Mouse (Mus musculus): Measurements from ENCODE around the gene Kirrel2. TPM values are rescaled to one million over a fixed set of nuclear protein-coding genes. Genes with fewer than 3 reads are reported as not detected.

Kirrel2 gene
- polyA plus RNA-seq, 1 experiment from 2014 or later = not detected

DNA sequence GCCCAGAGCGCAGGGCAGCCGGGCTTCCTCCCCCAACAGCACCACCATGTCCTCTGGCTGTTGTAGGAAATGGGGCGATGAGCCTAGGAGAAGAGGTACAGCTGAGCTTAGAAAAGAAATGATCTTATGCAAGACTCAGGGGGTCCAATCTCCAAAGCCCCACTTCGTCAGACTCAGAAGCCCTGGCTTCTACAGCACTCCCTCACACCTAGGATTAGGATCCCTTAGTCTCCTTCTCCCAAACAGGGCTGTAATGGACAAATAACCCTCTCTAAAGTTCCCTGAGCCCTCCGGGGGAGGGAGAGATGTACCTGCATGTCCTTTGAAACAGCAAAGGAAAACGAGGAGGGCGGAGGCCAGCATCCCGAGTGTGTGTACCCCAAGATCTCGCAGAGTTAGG is 1.0 kb downstream of the Kirrel2 start:
- Histone ChIP-seq H3K27me3 (ENCODE audit: control insufficient read depth, insufficient read depth, low read depth, low read length) (peaks cover 89% of the 10 kb centered on the region), H3K4me2 (ENCODE audit: low read depth, low read length) (no peak overlapping the region), H3K9ac (ENCODE audit: low read length) (no peak overlapping the region), H3K36me3 (ENCODE audit: control insufficient read depth, insufficient read depth, low read length) (no peaks in the 10 kb centered on the region), H3K4me3 (ENCODE audit: low read length) (no peak overlapping the region), H3K4me1 (replicated peaks; ENCODE audit: control insufficient read depth, insufficient read depth, low read length) (no peaks in the 10 kb centered on the region; the same call in 1 of the 2 replicates), H3K27ac (ENCODE audit: low read length) (no peak overlapping the region), H3K9me3 (ENCODE audit: control insufficient read depth, low read length) (no peaks in the 10 kb centered on the region)
- ATAC-seq (ENCODE audit: low read depth) = no peak
- WGBS = 2% methylated on average over 9 of the region's 9 CpGs

DNA sequence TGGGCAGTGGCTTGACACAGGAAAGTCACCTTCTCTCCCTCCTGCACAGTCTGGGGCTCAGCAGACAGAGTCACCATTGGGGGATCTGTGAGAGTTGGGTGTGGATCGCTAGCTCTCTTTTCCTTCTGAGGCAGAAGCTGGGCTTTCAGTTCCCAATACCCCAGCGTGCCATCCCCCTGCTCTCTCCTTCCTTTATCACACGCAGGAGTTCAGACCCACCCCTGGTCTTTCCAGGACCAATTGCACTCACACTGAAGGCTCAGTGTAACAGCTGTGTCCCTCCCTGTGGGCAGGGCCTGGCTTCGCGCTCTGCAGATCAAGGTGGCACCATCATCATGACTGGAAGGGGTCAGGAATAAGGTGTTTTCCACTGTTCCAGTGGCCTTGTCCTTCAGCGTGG is 3.2 kb downstream of the Kirrel2 start:
- 8% methylated on average over 6 of the region's 6 CpGs for WGBS
- Histone ChIP-seq H3K36me3 (ENCODE audit: control insufficient read depth, insufficient read depth, low read length) (no peaks in the 10 kb centered on the region), H3K27ac (ENCODE audit: low read length) (no peak overlapping the region), H3K4me2 (ENCODE audit: low read depth, low read length) (no peak overlapping the region), H3K9ac (ENCODE audit: low read length) (no peak overlapping the region), H3K9me3 (ENCODE audit: control insufficient read depth, low read length) (no peaks in the 10 kb centered on the region), H3K27me3 (ENCODE audit: control insufficient read depth, insufficient read depth, low read depth, low read length) (peaks cover 70% of the 10 kb centered on the region), H3K4me3 (ENCODE audit: low read length) (no peak overlapping the region), H3K4me1 (replicated peaks; ENCODE audit: control insufficient read depth, insufficient read depth, low read length) (no peaks in the 10 kb centered on the region; the same call in 1 of the 2 replicates)
- no peak for ATAC-seq (ENCODE audit: low read depth)

DNA sequence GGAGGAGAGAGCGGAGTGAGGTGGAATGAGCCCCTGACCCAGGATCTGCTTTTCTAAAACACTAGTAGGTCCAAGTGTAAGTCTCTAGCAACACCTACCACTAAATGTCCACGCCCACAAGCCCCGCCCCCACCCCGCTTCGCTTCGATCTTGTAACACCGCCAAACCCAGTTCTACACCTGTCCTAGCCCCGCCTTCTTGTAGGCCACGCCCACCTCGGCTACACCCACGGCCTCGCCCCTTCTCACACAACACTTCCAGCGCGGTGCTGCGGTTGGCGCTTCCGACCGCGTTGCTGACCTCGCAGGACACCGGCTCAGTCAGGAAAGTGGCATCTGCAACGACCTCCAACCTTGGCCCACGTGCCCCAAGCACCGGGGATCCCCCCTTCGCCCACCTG is 3.7 kb downstream of the Kirrel2 start:
- no peaks in the 10 kb centered on the region for H3K36me3 ChIP-seq (ENCODE audit: control insufficient read depth, insufficient read depth, low read length)
- no peaks in the 10 kb centered on the region for H3K9me3 ChIP-seq (ENCODE audit: control insufficient read depth, low read length)
- H3K27ac ChIP-seq (ENCODE audit: low read length) = no peak overlapping the region
- H3K4me2 ChIP-seq (ENCODE audit: low read depth, low read length) = no peak overlapping the region
- no peak overlapping the region for H3K9ac ChIP-seq (ENCODE audit: low read length)
- H3K27me3 ChIP-seq (ENCODE audit: control insufficient read depth, insufficient read depth, low read depth, low read length) = peaks cover 65% of the 10 kb centered on the region
- ATAC-seq (ENCODE audit: low read depth) = peak; percentile 47; the same call in 1 of the 2 replicates
- H3K4me1 ChIP-seq (replicated peaks; ENCODE audit: control insufficient read depth, insufficient read depth, low read length) = no peaks in the 10 kb centered on the region; the same call in 1 of the 2 replicates
- WGBS = 2% methylated on average over 25 of the region's 25 CpGs
- no peak overlapping the region for H3K4me3 ChIP-seq (ENCODE audit: low read length)

DNA sequence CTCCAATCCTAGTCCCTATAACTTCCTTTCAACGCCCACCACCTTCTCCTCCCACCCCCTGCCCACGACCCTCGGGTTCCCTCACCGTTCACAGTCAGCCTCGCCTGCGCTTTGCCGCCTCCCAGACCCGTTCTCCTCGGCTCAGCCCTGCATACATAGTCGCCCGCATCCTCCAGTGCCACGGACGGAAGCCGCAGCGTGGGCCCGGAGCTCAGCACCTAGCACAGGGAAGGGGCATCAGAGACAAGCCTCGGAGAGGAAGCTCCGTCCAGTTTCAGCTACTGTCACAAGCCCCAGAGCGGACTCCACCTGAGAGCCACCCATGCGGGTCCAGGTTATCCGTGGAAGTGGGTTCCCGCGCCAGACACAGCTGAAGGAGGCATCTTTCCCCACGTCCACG is 4.2 kb downstream of the Kirrel2 start:
- Histone ChIP-seq H3K27ac (ENCODE audit: low read length) (no peak overlapping the region), H3K4me3 (ENCODE audit: low read length) (no peak overlapping the region), H3K9ac (ENCODE audit: low read length) (no peak overlapping the region), H3K4me1 (replicated peaks; ENCODE audit: control insufficient read depth, insufficient read depth, low read length) (no peaks in the 10 kb centered on the region; the same call in 1 of the 2 replicates), H3K4me2 (ENCODE audit: low read depth, low read length) (no peak overlapping the region), H3K27me3 (ENCODE audit: control insufficient read depth, insufficient read depth, low read depth, low read length) (peaks cover 60% of the 10 kb centered on the region), H3K36me3 (ENCODE audit: control insufficient read depth, insufficient read depth, low read length) (no peaks in the 10 kb centered on the region), H3K9me3 (ENCODE audit: control insufficient read depth, low read length) (no peaks in the 10 kb centered on the region)
- ATAC-seq (ENCODE audit: low read depth) = no peak
- 17% methylated on average over 25 of the region's 25 CpGs for WGBS

DNA sequence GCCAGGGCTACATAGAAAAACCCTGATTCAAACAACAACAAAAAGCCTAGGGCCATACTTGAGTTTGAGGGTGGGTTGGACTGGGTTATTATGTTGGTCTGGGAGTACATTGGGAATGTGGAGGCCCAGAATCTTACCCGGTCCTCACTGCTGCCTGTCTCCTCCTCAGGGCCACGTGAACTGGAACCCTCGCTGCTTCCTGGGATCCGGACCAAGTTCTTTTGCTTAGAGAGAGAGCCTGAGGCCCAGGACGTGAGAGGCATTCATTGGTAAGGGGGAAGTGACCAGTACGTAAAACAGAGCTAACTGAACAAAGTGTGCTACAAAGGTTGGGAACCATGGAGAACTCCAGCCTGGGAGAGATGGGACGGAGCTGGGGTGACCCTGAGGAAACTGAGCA is 7.2 kb downstream of the Kirrel2 start:
- Histone ChIP-seq H3K9me3 (ENCODE audit: control insufficient read depth, low read length) (peaks cover 4% of the 10 kb centered on the region; the same call in 1 of the 2 replicates), H3K4me1 (replicated peaks; ENCODE audit: control insufficient read depth, insufficient read depth, low read length) (peaks cover 3% of the 10 kb centered on the region; the same call in 1 of the 2 replicates), H3K9ac (ENCODE audit: low read length) (no peak overlapping the region), H3K4me3 (ENCODE audit: low read length) (no peak overlapping the region), H3K27me3 (ENCODE audit: control insufficient read depth, insufficient read depth, low read depth, low read length) (peaks cover 35% of the 10 kb centered on the region), H3K27ac (ENCODE audit: low read length) (no peak overlapping the region), H3K36me3 (ENCODE audit: control insufficient read depth, insufficient read depth, low read length) (no peaks in the 10 kb centered on the region), H3K4me2 (ENCODE audit: low read depth, low read length) (no peak overlapping the region)
- WGBS = 57% methylated on average over 7 of the region's 7 CpGs
- ATAC-seq (ENCODE audit: low read depth) = no peak

DNA sequence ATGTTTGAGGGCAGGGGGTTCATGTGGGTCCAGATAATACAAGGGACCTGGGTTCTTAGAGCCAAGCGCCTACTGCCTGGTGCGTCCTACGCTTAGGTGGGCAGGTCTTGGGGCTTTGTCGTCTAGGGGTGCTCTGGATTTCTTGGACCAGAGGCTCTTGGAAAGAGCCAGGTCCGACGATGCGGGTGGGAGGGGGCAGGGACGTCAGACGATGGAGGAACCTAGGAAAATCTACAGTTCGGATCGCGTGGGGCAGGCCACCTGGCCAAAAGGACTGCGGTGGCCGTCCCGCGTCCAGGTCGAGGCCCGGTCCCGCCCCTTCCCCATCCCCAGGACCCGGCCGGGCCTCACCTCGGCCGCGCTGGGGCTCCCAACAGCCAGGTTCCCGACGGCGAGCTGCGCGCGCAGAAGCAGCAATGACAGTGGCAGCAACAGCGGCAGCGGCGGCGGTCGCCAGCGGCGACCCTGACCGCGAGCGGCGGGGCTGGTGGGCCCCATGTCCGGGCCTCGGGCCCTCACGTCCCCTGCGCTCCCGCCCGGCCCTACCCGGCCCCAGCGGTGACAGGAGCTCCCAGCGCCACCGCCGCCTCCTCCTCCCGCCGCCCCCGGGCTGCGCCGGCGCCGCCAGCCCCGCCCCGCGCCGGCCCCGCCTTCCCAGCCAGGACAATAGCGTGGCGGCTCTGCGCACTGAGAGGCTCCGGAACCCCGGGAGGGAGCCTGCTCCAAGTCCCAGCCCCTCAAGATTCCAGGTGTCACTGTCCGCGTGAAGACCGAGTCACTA is 12.3 kb downstream of the Kirrel2 start, which contains the start of gene Aplp1:
TSS of gene Aplp1 (minus strand) at position 565 of the 781 bp plus-strand sequence.
- WGBS = under 1% methylated on average over 49 of the region's 72 CpGs
- peaks cover 15% of the 10 kb centered on the region for H3K4me1 ChIP-seq (replicated peaks; ENCODE audit: control insufficient read depth, insufficient read depth, low read length)
- H3K36me3 ChIP-seq (ENCODE audit: control insufficient read depth, insufficient read depth, low read length) = no peaks in the 10 kb centered on the region
- ATAC-seq (ENCODE audit: low read depth) = peak; percentile 85
- H3K4me3 ChIP-seq (ENCODE audit: low read length) = peak within 1 kb of the TSS; percentile 70
- peak within 1 kb of the TSS; percentile 92 for H3K4me2 ChIP-seq (ENCODE audit: low read depth, low read length)
- H3K27ac ChIP-seq (ENCODE audit: low read length) = no peak within 1 kb of the TSS
- H3K27me3 ChIP-seq (ENCODE audit: control insufficient read depth, insufficient read depth, low read depth, low read length) = 0 out of 2 replicates have a peak, but pooled peaks cover 9% of the 10 kb centered on the region
- peaks cover 4% of the 10 kb centered on the region; the same call in 1 of the 2 replicates for H3K9me3 ChIP-seq (ENCODE audit: control insufficient read depth, low read length)
- H3K9ac ChIP-seq (ENCODE audit: low read length) = peak within 1 kb of the TSS; percentile 69

DNA sequence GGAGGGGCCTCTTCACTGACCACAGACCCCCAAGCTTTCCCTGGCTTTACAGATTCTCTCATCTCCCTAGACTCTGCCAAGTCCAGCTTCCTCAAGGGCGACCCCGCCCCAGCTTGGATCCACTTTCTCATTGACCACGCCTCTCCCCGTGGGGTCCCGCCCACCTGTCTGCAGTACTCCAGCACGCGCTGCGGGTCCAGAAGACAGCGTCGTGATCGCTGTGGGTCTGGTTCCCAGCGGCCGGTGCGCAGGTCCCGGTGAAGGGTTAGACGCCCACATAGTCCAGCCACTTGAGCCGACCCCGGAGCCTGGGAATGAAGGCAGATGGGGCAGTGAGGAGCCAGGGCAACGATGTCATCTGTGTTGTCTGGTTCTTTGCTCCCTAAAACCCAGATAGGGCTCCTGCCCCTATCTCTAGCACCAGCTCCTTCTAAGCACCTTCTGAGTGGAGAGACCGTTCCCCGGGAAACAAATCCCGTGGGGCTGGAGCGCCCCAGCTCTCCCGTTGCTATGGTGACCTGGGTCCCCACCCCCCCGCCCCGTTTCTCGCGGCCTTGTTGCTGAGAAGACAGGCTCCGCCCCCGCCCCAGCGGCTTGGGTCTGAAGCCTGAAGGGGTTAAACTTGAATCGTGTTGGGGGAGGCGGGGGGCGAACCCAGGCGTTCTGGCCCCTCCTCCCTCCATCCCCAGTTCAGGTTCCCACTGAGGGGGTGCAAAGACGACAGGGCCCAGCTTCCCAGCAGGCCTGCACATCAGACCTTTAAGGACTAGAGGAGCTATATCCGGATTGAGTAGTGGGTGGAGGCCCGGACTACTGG is 13.1 kb downstream of the Kirrel2 start:
- WGBS = under 1% methylated on average over 37 of the region's 38 CpGs
- peaks cover 15% of the 10 kb centered on the region for H3K4me1 ChIP-seq (replicated peaks; ENCODE audit: control insufficient read depth, insufficient read depth, low read length)
- no peaks in the 10 kb centered on the region for H3K36me3 ChIP-seq (ENCODE audit: control insufficient read depth, insufficient read depth, low read length)
- peak overlapping the region; percentile 92 for H3K4me2 ChIP-seq (ENCODE audit: low read depth, low read length)
- H3K27me3 ChIP-seq (ENCODE audit: control insufficient read depth, insufficient read depth, low read depth, low read length) = 0 out of 2 replicates have a peak, but pooled peaks cover 9% of the 10 kb centered on the region
- H3K9me3 ChIP-seq (ENCODE audit: control insufficient read depth, low read length) = peaks cover 4% of the 10 kb centered on the region; the same call in 1 of the 2 replicates
- peak; percentile 27 for ATAC-seq (ENCODE audit: low read depth)
- H3K9ac ChIP-seq (ENCODE audit: low read length) = peak overlapping the region; percentile 69
- H3K27ac ChIP-seq (ENCODE audit: low read length) = no peak overlapping the region
- peak overlapping the region; percentile 70 for H3K4me3 ChIP-seq (ENCODE audit: low read length)

DNA sequence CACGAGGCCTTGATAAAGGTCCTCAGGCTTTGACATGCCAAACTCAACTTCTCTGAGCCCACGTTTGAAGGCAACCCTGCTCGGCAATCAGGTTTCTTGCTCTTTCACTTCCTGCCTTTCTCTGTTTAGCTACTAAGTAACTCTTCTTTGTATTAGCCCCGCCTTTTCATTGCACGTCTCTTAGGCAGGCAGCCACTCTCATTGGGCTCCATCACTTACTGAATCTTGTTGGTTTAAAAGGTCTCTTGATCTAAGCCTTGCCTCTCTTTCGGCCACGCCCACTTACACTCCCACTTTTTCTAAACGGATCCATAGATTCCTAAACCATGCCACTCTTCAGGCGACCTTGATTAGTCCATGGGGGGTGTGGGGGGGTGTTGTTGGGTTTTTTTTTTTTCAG is 13.8 kb downstream of the Kirrel2 start:
- Histone ChIP-seq H3K9me3 (ENCODE audit: control insufficient read depth, low read length) (peaks cover 4% of the 10 kb centered on the region; the same call in 1 of the 2 replicates), H3K27me3 (ENCODE audit: control insufficient read depth, insufficient read depth, low read depth, low read length) (0 out of 2 replicates have a peak, but pooled peaks cover 9% of the 10 kb centered on the region), H3K9ac (ENCODE audit: low read length) (no peak overlapping the region), H3K36me3 (ENCODE audit: control insufficient read depth, insufficient read depth, low read length) (no peaks in the 10 kb centered on the region), H3K27ac (ENCODE audit: low read length) (no peak overlapping the region), H3K4me2 (ENCODE audit: low read depth, low read length) (0 out of 2 replicates have a peak overlapping the region, but pooled peaks have one; percentile 92), H3K4me3 (ENCODE audit: low read length) (no peak overlapping the region), H3K4me1 (replicated peaks; ENCODE audit: control insufficient read depth, insufficient read depth, low read length) (peaks cover 15% of the 10 kb centered on the region)
- no peak for ATAC-seq (ENCODE audit: low read depth)
- WGBS = 17% methylated on average over 9 of the region's 9 CpGs

DNA sequence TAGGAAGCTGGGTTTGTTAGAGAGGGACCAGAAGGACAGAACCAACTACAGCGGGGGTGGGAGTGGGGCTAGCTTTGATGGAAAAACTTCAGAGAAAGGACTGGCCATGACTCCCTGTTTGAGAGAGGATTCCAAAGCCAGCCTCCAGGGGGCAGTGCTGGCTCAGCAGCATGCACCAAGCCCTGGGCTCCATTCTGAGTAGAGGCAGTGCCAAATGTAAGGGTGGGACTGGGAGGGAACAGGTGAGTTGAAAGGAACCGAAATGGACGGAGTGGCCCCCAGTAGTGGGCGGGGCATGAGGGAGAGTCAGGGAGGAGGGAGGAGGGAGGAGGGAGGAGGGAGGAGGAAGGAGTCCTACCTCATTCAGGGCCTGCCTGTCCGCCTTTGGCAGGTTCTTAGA is 16.8 kb downstream of the Kirrel2 start:
- 17% methylated on average over 4 of the region's 5 CpGs for WGBS
- no peak for ATAC-seq (ENCODE audit: low read depth)
- Histone ChIP-seq H3K4me1 (replicated peaks; ENCODE audit: control insufficient read depth, insufficient read depth, low read length) (peaks cover 14% of the 10 kb centered on the region), H3K27me3 (ENCODE audit: control insufficient read depth, insufficient read depth, low read depth, low read length) (0 out of 2 replicates have a peak, but pooled peaks cover 6% of the 10 kb centered on the region), H3K4me2 (ENCODE audit: low read depth, low read length) (no peak overlapping the region), H3K9ac (ENCODE audit: low read length) (no peak overlapping the region), H3K36me3 (ENCODE audit: control insufficient read depth, insufficient read depth, low read length) (no peaks in the 10 kb centered on the region), H3K9me3 (ENCODE audit: control insufficient read depth, low read length) (no peaks in the 10 kb centered on the region), H3K27ac (ENCODE audit: low read length) (no peak overlapping the region), H3K4me3 (ENCODE audit: low read length) (no peak overlapping the region)

Data from lung, embryonic 16.5 days (tissue).